Mouse (Mus musculus): ENCODE measurements around the gene Akt3. TPM values are rescaled to one million over a fixed set of nuclear protein-coding genes. Genes with fewer than 3 reads are reported as not detected.

The Akt3 gene
- polyA plus RNA-seq, 1 experiment from 2014 or later = 4.4 TPM

GRCm38 (mm10) chr1:176996630-176997201 lies 261.3 kb downstream of the Akt3 start:
- H3K4me3 ChIP-seq (ENCODE audit: low read length) = no peak overlapping the region
- peak overlapping the region; percentile 46 for H3K4me2 ChIP-seq (replicated peaks; ENCODE audit: low read depth, low read length)
- no peaks in the 10 kb centered on the region for H3K27me3 ChIP-seq (ENCODE audit: insufficient read depth, low read length)
- H3K4me1 ChIP-seq (ENCODE audit: insufficient read depth, low read length) = peaks cover 24% of the 10 kb centered on the region
- H3K36me3 ChIP-seq (ENCODE audit: insufficient read depth, low read length) = no peaks in the 10 kb centered on the region
- H3K9me3 ChIP-seq (ENCODE audit: low read length) = no peaks in the 10 kb centered on the region
- H3K9ac ChIP-seq (replicated peaks; ENCODE audit: low read length) = 0 out of 2 replicates have a peak overlapping the region, but pooled peaks have one; percentile 45
- WGBS = 44% methylated on average over 16 of the region's 16 CpGs
- ATAC-seq (ENCODE audit: low FRiP score, low TSS enrichment) = no peak
- peak overlapping the region; percentile 62; the same call in 1 of the 2 replicates for H3K27ac ChIP-seq (ENCODE audit: low read length)

- H3K27ac ChIP-seq (ENCODE audit: low read length) = no peak overlapping the region
- H3K4me3 ChIP-seq (ENCODE audit: low read length) = no peak overlapping the region
- H3K36me3 ChIP-seq (ENCODE audit: insufficient read depth, low read length) = no peaks in the 10 kb centered on the region
- no peak overlapping the region for H3K4me2 ChIP-seq (replicated peaks; ENCODE audit: low read depth, low read length)
- no peaks in the 10 kb centered on the region for H3K9me3 ChIP-seq (ENCODE audit: low read length)
- 94% methylated on average over 3 of the region's 3 CpGs for WGBS
- no peaks in the 10 kb centered on the region for H3K27me3 ChIP-seq (ENCODE audit: insufficient read depth, low read length)
- no peak overlapping the region for H3K9ac ChIP-seq (replicated peaks; ENCODE audit: low read length)
- H3K4me1 ChIP-seq (ENCODE audit: insufficient read depth, low read length) = peaks cover 24% of the 10 kb centered on the region
- ATAC-seq (ENCODE audit: low FRiP score, low TSS enrichment) = no peak
Measured at GRCm38 (mm10) chr1:176996166-176996565, 261.8 kb downstream of the Akt3 start.

- H3K4me3 ChIP-seq (ENCODE audit: low read length) = no peak overlapping the region
- WGBS = 82% methylated on average over 4 of the region's 4 CpGs
- no peak for ATAC-seq (ENCODE audit: low FRiP score, low TSS enrichment)
Measured at GRCm38 (mm10) chr1:176995419-176995775, 262.6 kb downstream of the Akt3 start.

GRCm38 (mm10) chr1:176994707-176995418 lies 263.1 kb downstream of the Akt3 start:
- H3K4me2 ChIP-seq (replicated peaks; ENCODE audit: low read depth, low read length) = no peak overlapping the region
- no peak overlapping the region for H3K9ac ChIP-seq (replicated peaks; ENCODE audit: low read length)
- peaks cover 24% of the 10 kb centered on the region for H3K4me1 ChIP-seq (ENCODE audit: insufficient read depth, low read length)
- no peak overlapping the region for H3K27ac ChIP-seq (ENCODE audit: low read length)
- no peaks in the 10 kb centered on the region for H3K9me3 ChIP-seq (ENCODE audit: low read length)
- ATAC-seq (ENCODE audit: low FRiP score, low TSS enrichment) = no peak
- 41% methylated on average over 11 of the region's 11 CpGs for WGBS
- no peaks in the 10 kb centered on the region for H3K27me3 ChIP-seq (ENCODE audit: insufficient read depth, low read length)
- H3K4me3 ChIP-seq (ENCODE audit: low read length) = no peak overlapping the region
- H3K36me3 ChIP-seq (ENCODE audit: insufficient read depth, low read length) = no peaks in the 10 kb centered on the region

More at GRCm38 (mm10) chr1:176995419-176995775, 262.6 kb downstream of the Akt3 start:
- no peak overlapping the region for H3K27ac ChIP-seq (ENCODE audit: low read length)
- H3K4me2 ChIP-seq (replicated peaks; ENCODE audit: low read depth, low read length) = no peak overlapping the region
- H3K36me3 ChIP-seq (ENCODE audit: insufficient read depth, low read length) = no peaks in the 10 kb centered on the region
- H3K4me1 ChIP-seq (ENCODE audit: insufficient read depth, low read length) = peaks cover 24% of the 10 kb centered on the region
- H3K9me3 ChIP-seq (ENCODE audit: low read length) = no peaks in the 10 kb centered on the region
- no peak overlapping the region for H3K9ac ChIP-seq (replicated peaks; ENCODE audit: low read length)
- no peaks in the 10 kb centered on the region for H3K27me3 ChIP-seq (ENCODE audit: insufficient read depth, low read length)

- H3K4me1 ChIP-seq (ENCODE audit: insufficient read depth, low read length) = peaks cover 17% of the 10 kb centered on the region
- H3K9me3 ChIP-seq (ENCODE audit: low read length) = no peaks in the 10 kb centered on the region
- no peak for ATAC-seq (ENCODE audit: low FRiP score, low TSS enrichment)
- 62% methylated on average over 7 of the region's 7 CpGs for WGBS
- H3K4me2 ChIP-seq (replicated peaks; ENCODE audit: low read depth, low read length) = no peak overlapping the region
- H3K4me3 ChIP-seq (ENCODE audit: low read length) = no peak overlapping the region
- H3K9ac ChIP-seq (replicated peaks; ENCODE audit: low read length) = no peak overlapping the region
- H3K36me3 ChIP-seq (ENCODE audit: insufficient read depth, low read length) = no peaks in the 10 kb centered on the region
- H3K27ac ChIP-seq (ENCODE audit: low read length) = no peak overlapping the region
- no peaks in the 10 kb centered on the region for H3K27me3 ChIP-seq (ENCODE audit: insufficient read depth, low read length)
Measured at GRCm38 (mm10) chr1:176994087-176994486, 263.9 kb downstream of the Akt3 start.

GRCm38 (mm10) chr1:176993141-176994010 lies 264.6 kb downstream of the Akt3 start:
- no peak overlapping the region for H3K27ac ChIP-seq (ENCODE audit: low read length)
- no peaks in the 10 kb centered on the region for H3K27me3 ChIP-seq (ENCODE audit: insufficient read depth, low read length)
- H3K9me3 ChIP-seq (ENCODE audit: low read length) = no peaks in the 10 kb centered on the region
- H3K4me3 ChIP-seq (ENCODE audit: low read length) = no peak overlapping the region
- H3K4me2 ChIP-seq (replicated peaks; ENCODE audit: low read depth, low read length) = no peak overlapping the region
- WGBS = 81% methylated on average over 18 of the region's 18 CpGs
- H3K9ac ChIP-seq (replicated peaks; ENCODE audit: low read length) = no peak overlapping the region
- H3K4me1 ChIP-seq (ENCODE audit: insufficient read depth, low read length) = peaks cover 13% of the 10 kb centered on the region; the same call in 1 of the 2 replicates
- H3K36me3 ChIP-seq (ENCODE audit: insufficient read depth, low read length) = no peaks in the 10 kb centered on the region
- no peak for ATAC-seq (ENCODE audit: low FRiP score, low TSS enrichment)

GRCm38 (mm10) chr1:176992517-176992916 lies 265.5 kb downstream of the Akt3 start:
- no peaks in the 10 kb centered on the region for H3K36me3 ChIP-seq (ENCODE audit: insufficient read depth, low read length)
- H3K9me3 ChIP-seq (ENCODE audit: low read length) = no peaks in the 10 kb centered on the region
- no peak overlapping the region for H3K27ac ChIP-seq (ENCODE audit: low read length)
- ATAC-seq (ENCODE audit: low FRiP score, low TSS enrichment) = no peak
- peaks cover 13% of the 10 kb centered on the region; the same call in 1 of the 2 replicates for H3K4me1 ChIP-seq (ENCODE audit: insufficient read depth, low read length)
- no peaks in the 10 kb centered on the region for H3K27me3 ChIP-seq (ENCODE audit: insufficient read depth, low read length)
- H3K4me3 ChIP-seq (ENCODE audit: low read length) = no peak overlapping the region
- no peak overlapping the region for H3K9ac ChIP-seq (replicated peaks; ENCODE audit: low read length)
- WGBS = 68% methylated on average over 8 of the region's 8 CpGs
- no peak overlapping the region for H3K4me2 ChIP-seq (replicated peaks; ENCODE audit: low read depth, low read length)

- Histone ChIP-seq H3K4me3 (ENCODE audit: low read length) (no peak overlapping the region), H3K4me2 (replicated peaks; ENCODE audit: low read depth, low read length) (no peak overlapping the region), H3K36me3 (ENCODE audit: insufficient read depth, low read length) (no peaks in the 10 kb centered on the region), H3K9ac (replicated peaks; ENCODE audit: low read length) (no peak overlapping the region), H3K9me3 (ENCODE audit: low read length) (no peaks in the 10 kb centered on the region), H3K27ac (ENCODE audit: low read length) (no peak overlapping the region), H3K4me1 (ENCODE audit: insufficient read depth, low read length) (peaks cover 4% of the 10 kb centered on the region; the same call in 1 of the 2 replicates), H3K27me3 (ENCODE audit: insufficient read depth, low read length) (no peaks in the 10 kb centered on the region)
- 92% methylated on average over 4 of the region's 4 CpGs for WGBS
- no peak for ATAC-seq (ENCODE audit: low FRiP score, low TSS enrichment)
Measured at GRCm38 (mm10) chr1:176991473-176991872, 266.5 kb downstream of the Akt3 start.

GRCm38 (mm10) chr1:176986990-176987740 lies 270.8 kb downstream of the Akt3 start:
- no peaks in the 10 kb centered on the region for H3K27me3 ChIP-seq (ENCODE audit: insufficient read depth, low read length)
- WGBS = 64% methylated on average over 6 of the region's 6 CpGs
- ATAC-seq (ENCODE audit: low FRiP score, low TSS enrichment) = no peak

More at GRCm38 (mm10) chr1:176986990-176987740, 270.8 kb downstream of the Akt3 start:
- Histone ChIP-seq H3K36me3 (ENCODE audit: insufficient read depth, low read length) (no peaks in the 10 kb centered on the region), H3K9me3 (ENCODE audit: low read length) (no peaks in the 10 kb centered on the region), H3K4me2 (replicated peaks; ENCODE audit: low read depth, low read length) (no peak overlapping the region), H3K9ac (replicated peaks; ENCODE audit: low read length) (no peak overlapping the region), H3K27ac (ENCODE audit: low read length) (no peak overlapping the region), H3K4me1 (ENCODE audit: insufficient read depth, low read length) (peaks cover 4% of the 10 kb centered on the region; the same call in 1 of the 2 replicates), H3K4me3 (ENCODE audit: low read length) (no peak overlapping the region)

Measured in kidney, embryonic 16.5 days (tissue).